Mouse (Mus musculus) kidney, postnatal 0 days (tissue): ENCODE data around the gene Gm20388. TPM values are rescaled to one million over a fixed set of nuclear protein-coding genes. Genes with fewer than 3 reads are reported as not detected.
"Not testable (repeated sequence)": the region's sequence is repeated elsewhere in the genome, so short reads cannot be mapped to it uniquely, and the experiment has no call there.

Experiments used
- ATAC-seq: fragments of 200-750 bp; cut with Nextera tagmentation; replicated peaks from 2 replicates; pipeline ENCODE4 v1.8.0; 2017; ENCODE audit warnings: low read depth, moderate number of reproducible peaks, moderate TSS enrichment, moderate library complexity; ENCODE audit not compliant: low FRiP score
- DNase-seq: peaks from one replicate; pipeline ENCODE4 v3.0.0-alpha.2; 2016; ENCODE audit warnings: low spot score
- H3K27ac ChIP-seq: fragments of 300-500 bp; sonication (generic); 2 replicates; pipeline ENCODE4 v1.5.1; 2014; ENCODE audit warnings: mild to moderate bottlenecking
- H3K27me3 ChIP-seq: fragments of 300-500 bp; sonication (generic); 2 replicates; pipeline ENCODE4 v1.6.1; 2014; ENCODE audit warnings: low read length, mixed read lengths; ENCODE audit not compliant: insufficient read depth
- H3K36me3 ChIP-seq: fragments of 300-500 bp; sonication (generic); 2 replicates; pipeline ENCODE4 v1.6.1; 2014; ENCODE audit warnings: low read length, mixed read lengths; ENCODE audit not compliant: insufficient read depth
- H3K4me1 ChIP-seq: fragments of 300-500 bp; sonication (generic); replicated peaks from 2 replicates; pipeline ENCODE4 v1.6.1; 2014; ENCODE audit warnings: antibody characterized with exemption, low read length, mixed read lengths; ENCODE audit not compliant: insufficient read depth
- H3K4me2 ChIP-seq: fragments of 300-500 bp; sonication (generic); 2 replicates; pipeline ENCODE4 v1.6.1; 2014; ENCODE audit warnings: mild to moderate bottlenecking, low read length, moderate library complexity, mixed read lengths
- H3K4me3 ChIP-seq: fragments of 300-500 bp; sonication (generic); replicated peaks from 2 replicates; pipeline ENCODE4 v1.5.1; 2014; ENCODE audit warnings: low read depth, low read length
- H3K9ac ChIP-seq: fragments of 300-500 bp; sonication (generic); 2 replicates; pipeline ENCODE4 v1.6.1; 2014; ENCODE audit warnings: low read depth, low read length
- H3K9me3 ChIP-seq: fragments of 300-500 bp; sonication (generic); replicated peaks from 2 replicates; pipeline ENCODE4 v1.6.1; 2016; ENCODE audit warnings: low read length, inconsistent platforms, mixed read lengths
- CTCF ChIP-seq: IDR thresholded peaks from 2 replicates; pipeline ENCODE4 v1.5.1; 2016; ENCODE audit warnings: antibody characterized with exemption, low read depth, mild to moderate bottlenecking, moderate library complexity
- WGBS: fragments of 180-500 bp; shearing (Covaris S2); extraction: QIAGEN DNeasy Blood & Tissue Kit; methylation state at CpG from one replicate; pipeline ENCODE4 v1.1.7; 2014; 5-methylcytosine and 5-hydroxymethylcytosine counted together
- polyA plus RNA-seq: library from polyadenylated mRNA; unstranded; fragments of >200 nt; fragmentation: Nextera tagmentation; extraction: Ambion mirVana; gene quantifications from 2 replicates; pipeline ENCODE4 v1.2.1, GENCODE M21; 2015

The Gm20388 gene
- polyA plus RNA-seq, 1 experiment from 2014 or later: not detected

DNA sequence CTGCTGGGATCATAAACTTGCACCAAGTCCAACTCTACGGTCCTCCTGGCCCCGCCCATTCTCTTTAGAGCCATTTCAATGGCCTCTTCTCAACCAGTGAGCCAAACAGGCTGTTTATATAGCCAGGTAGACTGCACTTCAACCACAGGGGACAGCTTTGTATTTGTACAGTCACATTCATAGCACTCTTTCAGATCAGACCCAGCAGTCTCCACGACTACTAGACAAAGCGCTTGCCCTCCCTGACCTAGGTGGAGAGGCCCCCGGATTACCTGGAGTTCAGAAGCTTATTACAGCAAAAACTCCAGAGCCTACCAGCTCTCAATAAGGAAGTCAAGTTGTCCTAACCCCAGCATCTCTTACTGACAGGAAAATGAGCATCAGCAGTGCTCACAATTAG lies 4083.0 kb downstream of the Gm20388 start:
- ATAC-seq: no peak
- WGBS: 83% methylated on average over 5 of the region's 5 CpGs
- Histone ChIP-seq H3K9me3 (no peaks in the 10 kb centered on the region), H3K27me3 (no peaks in the 10 kb centered on the region), H3K4me3 (no peak overlapping the region), H3K36me3 (peaks cover 14% of the 10 kb centered on the region), H3K4me1 (no peaks in the 10 kb centered on the region), H3K27ac (no peak overlapping the region), H3K9ac (no peak overlapping the region), H3K4me2 (no peak overlapping the region)
- DNase-seq: no peak
- TF ChIP-seq CTCF: no peak

DNA sequence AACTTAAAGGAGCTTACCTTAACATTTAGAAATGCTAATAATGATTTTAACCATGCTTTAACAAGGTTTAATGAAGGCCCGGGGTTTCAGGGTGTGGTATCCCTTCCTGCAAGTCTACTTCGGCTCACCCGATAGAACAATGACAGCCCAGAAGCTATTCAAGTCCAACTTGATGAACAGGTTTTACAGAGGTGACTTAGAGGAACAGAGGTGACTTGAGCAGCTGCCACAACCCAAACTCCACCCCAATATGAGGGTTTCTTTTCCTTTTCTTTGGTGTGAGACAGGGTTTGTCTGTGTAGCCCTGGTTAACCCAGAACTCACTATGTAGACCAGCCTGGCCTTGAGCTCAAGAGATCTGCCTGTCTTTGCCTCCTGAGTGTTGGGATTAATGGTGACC lies 4083.4 kb downstream of the Gm20388 start:
- no peak for ATAC-seq
- H3K36me3 ChIP-seq: peaks cover 14% of the 10 kb centered on the region

DNA sequence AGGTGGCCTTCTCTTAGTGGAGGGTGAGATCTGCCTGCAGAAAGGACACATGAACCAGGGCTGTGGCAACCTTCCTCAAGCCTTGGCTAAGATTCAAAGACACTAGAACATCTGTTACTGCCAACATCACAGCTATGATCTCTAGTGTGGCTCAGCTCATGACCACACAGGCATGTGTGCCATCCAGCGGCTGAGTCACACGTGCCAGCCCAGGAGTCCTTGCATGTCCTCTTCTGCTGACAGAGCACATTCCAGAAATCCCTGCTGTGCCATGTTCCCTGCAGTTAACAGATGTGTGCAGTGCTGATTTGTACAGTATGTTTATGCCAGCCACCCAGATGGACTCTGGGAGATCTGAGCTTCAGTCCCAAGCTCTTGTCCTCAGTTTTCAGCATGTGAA lies 4088.9 kb downstream of the Gm20388 start:
- Histone ChIP-seq H3K9me3 (no peaks in the 10 kb centered on the region), H3K4me1 (no peaks in the 10 kb centered on the region), H3K4me3 (no peak overlapping the region), H3K27ac (no peak overlapping the region), H3K36me3 (peaks cover 37% of the 10 kb centered on the region), H3K4me2 (no peak overlapping the region), H3K27me3 (no peaks in the 10 kb centered on the region), H3K9ac (no peak overlapping the region)
- no peak for DNase-seq
- peak; percentile 36; the same call in 1 of the 2 replicates for ATAC-seq
- no peak for TF ChIP-seq CTCF
- 81% methylated on average over 2 of the region's 2 CpGs for WGBS

More for the DNA sequence above, 4083.4 kb downstream of the Gm20388 start:
- no peaks in the 10 kb centered on the region for H3K27me3 ChIP-seq
- no peaks in the 10 kb centered on the region for H3K4me1 ChIP-seq
- WGBS: 75% methylated on average over 3 of the region's 3 CpGs
- no peak overlapping the region for H3K27ac ChIP-seq
- no peaks in the 10 kb centered on the region for H3K9me3 ChIP-seq
- H3K4me3 ChIP-seq: no peak overlapping the region
- no peak for DNase-seq
- H3K9ac ChIP-seq: no peak overlapping the region
- no peak for TF ChIP-seq CTCF
- no peak overlapping the region for H3K4me2 ChIP-seq

DNA sequence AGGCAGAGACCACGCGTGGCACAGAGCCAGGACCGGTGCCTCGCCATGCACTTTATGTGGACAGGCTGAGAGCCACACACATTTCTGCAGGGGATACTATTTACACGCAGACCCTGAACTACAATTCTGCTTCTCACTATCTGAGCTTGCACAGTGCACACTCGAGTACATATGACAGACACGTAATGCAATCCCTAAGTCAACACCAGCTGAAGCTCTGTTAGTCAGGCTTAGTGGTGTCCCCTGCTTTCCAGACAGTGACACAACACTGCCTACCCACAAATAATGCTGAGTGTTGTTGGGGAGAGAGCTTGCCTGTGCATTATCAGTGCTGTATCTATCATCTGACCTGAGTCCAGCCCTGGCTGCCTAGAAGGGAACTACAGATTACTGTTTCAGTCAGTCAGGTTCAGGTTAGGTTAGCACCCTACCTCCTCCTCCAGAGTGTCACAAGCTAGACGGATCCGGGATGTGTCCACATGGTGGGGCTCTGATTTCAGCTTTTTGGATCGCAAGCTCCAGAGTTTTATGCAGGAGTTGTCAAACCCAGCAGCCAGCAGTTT lies 4092.0 kb downstream of the Gm20388 start:
- 78% methylated on average over 10 of the region's 10 CpGs for WGBS
- Histone ChIP-seq H3K27me3 (no peaks in the 10 kb centered on the region), H3K36me3 (peaks cover 50% of the 10 kb centered on the region), H3K27ac (no peak overlapping the region), H3K4me3 (no peak overlapping the region), H3K9me3 (no peaks in the 10 kb centered on the region), H3K9ac (no peak overlapping the region), H3K4me1 (no peaks in the 10 kb centered on the region), H3K4me2 (no peak overlapping the region)
- no peak for ATAC-seq
- no peak for DNase-seq
- TF ChIP-seq CTCF: 0 out of 2 replicates have a peak, but pooled peaks have one; percentile 3

DNA sequence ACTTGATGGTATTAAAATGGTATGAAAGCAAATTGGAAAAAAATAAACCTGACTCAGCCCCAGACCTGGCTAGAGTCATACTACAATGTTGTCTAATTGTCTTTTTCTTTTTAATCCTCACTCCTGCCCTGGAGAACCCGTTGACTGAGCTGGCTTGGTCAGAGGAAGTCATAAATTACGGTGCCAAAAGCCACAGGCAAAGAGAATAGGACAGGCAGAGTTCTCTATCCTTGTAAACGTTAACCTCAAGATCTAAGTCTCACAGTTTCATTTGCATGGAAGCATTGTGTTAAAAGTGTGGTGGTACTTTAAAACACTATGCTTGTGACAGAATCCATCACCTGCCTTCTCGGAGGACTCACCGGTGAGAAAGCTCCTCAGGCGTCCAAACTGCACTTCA lies 4097.2 kb downstream of the Gm20388 start:
- no peak overlapping the region for H3K4me2 ChIP-seq
- ATAC-seq (no peak), DNase-seq (peak; percentile 5)
- no peak overlapping the region for H3K27ac ChIP-seq
- 49% methylated on average over 6 of the region's 6 CpGs for WGBS
- no peak for TF ChIP-seq CTCF
- peaks cover 52% of the 10 kb centered on the region for H3K36me3 ChIP-seq
- no peaks in the 10 kb centered on the region for H3K9me3 ChIP-seq
- H3K4me1 ChIP-seq: no peaks in the 10 kb centered on the region
- no peak overlapping the region for H3K4me3 ChIP-seq
- no peaks in the 10 kb centered on the region for H3K27me3 ChIP-seq
- no peak overlapping the region for H3K9ac ChIP-seq

DNA sequence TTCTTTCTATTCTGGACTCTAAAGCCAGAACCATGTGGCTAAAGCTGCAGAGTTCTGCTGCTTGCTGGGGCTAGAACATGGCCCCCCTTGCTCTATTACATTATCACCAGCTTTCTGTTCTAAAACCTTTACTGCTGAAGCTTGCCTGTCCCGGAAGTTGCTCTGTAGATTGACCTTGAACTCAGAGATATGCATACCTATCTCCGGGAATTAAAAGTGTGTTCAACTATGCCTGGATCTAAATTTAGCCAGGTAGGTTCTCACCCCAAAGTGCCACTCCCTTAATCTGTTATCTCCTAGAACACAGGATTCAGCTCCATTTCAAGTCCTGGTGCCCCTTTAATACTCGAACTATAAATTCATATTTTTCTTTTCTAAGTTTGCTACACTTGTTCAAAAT lies 4100.9 kb downstream of the Gm20388 start:
- ATAC-seq: no peak
- H3K9ac ChIP-seq: no peak overlapping the region
- DNase-seq: no peak
- no peak for TF ChIP-seq CTCF
- H3K27ac ChIP-seq: no peak overlapping the region
- no peak overlapping the region for H3K4me3 ChIP-seq
- 79% methylated on average over 3 of the region's 3 CpGs for WGBS
- no peak overlapping the region for H3K4me2 ChIP-seq
- H3K27me3 ChIP-seq: no peaks in the 10 kb centered on the region
- H3K4me1 ChIP-seq: no peaks in the 10 kb centered on the region
- peaks cover 21% of the 10 kb centered on the region for H3K36me3 ChIP-seq
- H3K9me3 ChIP-seq: no peaks in the 10 kb centered on the region

DNA sequence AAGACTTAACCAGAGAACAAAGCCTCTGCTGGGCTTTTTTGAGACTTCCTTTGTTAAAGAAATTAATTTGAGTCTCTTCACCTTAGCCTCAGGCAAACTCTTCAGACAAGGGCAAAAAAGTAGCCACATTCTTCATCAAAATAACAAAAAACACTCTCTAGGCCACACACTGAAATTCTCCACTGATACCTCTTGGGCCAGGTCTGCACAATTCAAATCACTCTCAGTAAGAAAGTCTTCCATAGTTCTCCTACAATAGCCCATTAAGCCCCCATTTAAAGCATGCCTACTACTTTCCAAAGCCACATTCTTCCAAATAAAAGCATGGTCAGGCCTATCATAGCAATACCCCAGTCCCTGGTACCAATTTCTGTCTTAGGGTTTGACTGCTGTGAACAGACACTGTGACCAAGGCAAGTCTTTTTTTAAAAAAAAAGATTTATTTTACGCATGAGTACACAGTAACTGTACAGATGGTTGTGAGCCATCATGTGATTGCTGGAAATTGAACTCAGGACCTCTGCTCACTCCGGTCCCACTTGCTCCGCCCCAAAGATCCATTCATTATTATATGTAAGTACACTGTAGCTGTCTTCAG lies 4101.4 kb downstream of the Gm20388 start:
- Histone ChIP-seq H3K4me2 (no peak overlapping the region), H3K27ac (no peak overlapping the region), H3K9me3 (no peaks in the 10 kb centered on the region), H3K36me3 (peaks cover 16% of the 10 kb centered on the region), H3K4me3 (no peak overlapping the region), H3K4me1 (no peaks in the 10 kb centered on the region), H3K27me3 (no peaks in the 10 kb centered on the region), H3K9ac (no peak overlapping the region)
- no peak for DNase-seq
- TF ChIP-seq CTCF: no peak
- ATAC-seq: no peak
- WGBS: 95% methylated on average over 3 of the region's 3 CpGs

DNA sequence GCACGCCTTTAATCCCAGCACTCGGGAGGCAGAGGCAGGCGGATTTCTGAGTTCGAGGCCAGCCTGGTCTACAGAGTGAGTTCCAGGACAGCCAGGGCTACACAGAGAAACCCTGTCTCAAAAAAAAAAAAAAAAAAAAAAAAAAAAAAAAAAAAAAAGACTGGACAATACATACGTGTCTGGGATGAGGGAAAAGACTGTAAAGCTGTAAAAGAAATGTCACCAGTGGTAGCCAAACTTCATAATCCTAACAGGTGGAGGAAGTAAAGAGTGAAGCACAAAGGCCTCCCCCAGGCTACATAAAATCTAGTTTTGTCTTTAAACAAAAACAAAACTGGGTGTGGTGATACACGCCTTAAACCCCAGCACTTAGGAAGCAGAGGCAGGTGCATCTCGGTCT lies 4103.7 kb downstream of the Gm20388 start:
- not testable (repeated sequence) for H3K4me2 ChIP-seq, DNase-seq, H3K27ac ChIP-seq, H3K36me3 ChIP-seq, H3K4me3 ChIP-seq, H3K9ac ChIP-seq, H3K9me3 ChIP-seq, ATAC-seq, H3K4me1 ChIP-seq, H3K27me3 ChIP-seq
- 90% methylated on average over 6 of the region's 7 CpGs for WGBS
